Mouse (Mus musculus) neural tube, embryonic 15.5 days (tissue): ENCODE measurements around the gene Slc10a7. TPM values are rescaled to one million over a fixed set of nuclear protein-coding genes. Genes with fewer than 3 reads are reported as not detected.

ENCODE experiments used
- ATAC-seq: fragments of 200-750 bp; cut with Nextera tagmentation; 2 replicates; pipeline ENCODE4 v1.8.0; 2017; ENCODE audit warnings: mild to moderate bottlenecking, moderate TSS enrichment, moderate library complexity; ENCODE audit not compliant: low FRiP score
- H3K27ac ChIP-seq: fragments of 300-500 bp; sonication (generic); replicated peaks from 2 replicates; pipeline ENCODE4 v1.5.1; 2015; ENCODE audit warnings: mild to moderate bottlenecking, inconsistent platforms
- H3K27me3 ChIP-seq: fragments of 300-500 bp; sonication (generic); replicated peaks from 2 replicates; pipeline ENCODE4 v1.6.1; 2015; ENCODE audit warnings: inconsistent platforms
- H3K36me3 ChIP-seq: fragments of 300-500 bp; sonication (generic); 2 replicates; pipeline ENCODE4 v1.6.1; 2015; ENCODE audit warnings: inconsistent platforms
- H3K4me1 ChIP-seq: fragments of 300-500 bp; sonication (generic); 2 replicates; pipeline ENCODE4 v1.6.1; 2015; ENCODE audit warnings: inconsistent platforms
- H3K4me2 ChIP-seq: fragments of 300-500 bp; sonication (generic); 2 replicates; pipeline ENCODE4 v1.6.1; 2015; ENCODE audit warnings: inconsistent platforms, mild to moderate bottlenecking, moderate library complexity
- H3K4me3 ChIP-seq: fragments of 300-500 bp; sonication (generic); replicated peaks from 2 replicates; pipeline ENCODE4 v1.5.1; 2015; ENCODE audit warnings: mild to moderate bottlenecking, inconsistent platforms
- H3K9ac ChIP-seq: fragments of 300-500 bp; sonication (generic); replicated peaks from 2 replicates; pipeline ENCODE4 v1.6.1; 2015; ENCODE audit warnings: mild to moderate bottlenecking, inconsistent platforms
- H3K9me3 ChIP-seq: fragments of 300-500 bp; sonication (generic); replicated peaks from 2 replicates; pipeline ENCODE4 v1.6.1; 2016; ENCODE audit warnings: inconsistent platforms
- WGBS: fragments of 180-500 bp; shearing (Covaris S2); methylation state at CpG from one replicate; pipeline ENCODE4 v1.1.7; 2015; ENCODE audit warnings: mixed read lengths; 5-methylcytosine and 5-hydroxymethylcytosine counted together
- polyA plus RNA-seq: library from polyadenylated mRNA; unstranded; fragments of >200 nt; fragmentation: Nextera tagmentation; extraction: Ambion mirVana; gene quantifications from 2 replicates; pipeline ENCODE4 v1.2.1, GENCODE M21; 2015

Slc10a7 gene
- polyA plus RNA-seq, 1 experiment from 2014 or later: 10.2 TPM

- 75% methylated on average over 4 of the region's 4 CpGs for WGBS
- Histone ChIP-seq H3K4me3 (no peak overlapping the region), H3K4me2 (no peak overlapping the region), H3K36me3 (no peaks in the 10 kb centered on the region), H3K4me1 (no peaks in the 10 kb centered on the region), H3K27ac (no peak overlapping the region), H3K9ac (no peak overlapping the region), H3K27me3 (no peaks in the 10 kb centered on the region), H3K9me3 (no peaks in the 10 kb centered on the region)
- no peak for ATAC-seq
These were observed 239.6 kb downstream of the Slc10a7 start for GRCm38 (mm10) chr8:78748701-78749100.

DNA sequence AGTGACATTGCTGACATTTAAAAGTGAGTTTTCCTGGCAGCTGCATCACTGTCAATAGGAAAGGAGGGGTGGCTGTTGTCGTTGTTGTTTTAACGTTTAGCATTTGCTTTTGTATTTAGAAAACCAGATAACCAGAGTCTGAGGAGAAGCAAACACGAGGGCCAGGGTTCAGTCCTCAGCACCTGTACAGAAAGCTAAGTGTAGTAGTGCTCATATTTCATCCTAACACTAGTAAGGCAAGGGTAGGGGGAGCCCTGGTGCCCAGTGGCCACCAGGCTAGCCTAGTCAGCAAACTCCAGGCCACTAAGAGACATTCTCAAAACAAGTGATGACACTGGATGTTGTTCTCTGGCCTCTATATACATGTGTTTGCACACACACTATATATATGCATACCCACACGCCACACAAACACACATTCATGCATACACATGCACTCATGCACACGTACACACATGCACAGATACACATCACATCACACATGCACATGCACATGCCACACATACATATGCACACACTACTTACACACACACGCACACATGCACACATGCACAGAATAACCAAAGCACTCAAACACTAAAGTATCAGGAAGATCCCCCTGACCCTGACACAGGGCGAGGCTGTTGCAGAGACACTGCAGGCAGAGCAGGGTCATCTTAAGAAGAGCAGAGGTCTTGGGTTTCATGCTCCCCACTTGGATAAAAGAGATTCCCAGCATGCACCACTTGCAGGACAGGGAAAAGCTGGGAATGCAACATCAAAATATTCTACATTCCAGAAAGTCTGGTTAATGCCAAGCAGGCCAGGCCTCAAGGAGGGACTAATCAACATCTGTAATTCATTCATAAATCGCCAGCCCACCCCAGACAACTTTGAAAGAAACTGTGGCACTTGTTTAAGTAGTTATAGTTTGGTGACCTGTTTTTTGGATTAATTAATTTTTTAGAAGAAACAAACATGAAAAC, 241.0 kb downstream of the Slc10a7 start:
- no peaks in the 10 kb centered on the region for H3K27me3 ChIP-seq
- H3K4me1 ChIP-seq: no peaks in the 10 kb centered on the region
- H3K27ac ChIP-seq: no peak overlapping the region
- no peaks in the 10 kb centered on the region for H3K9me3 ChIP-seq
- no peak overlapping the region for H3K4me3 ChIP-seq
- H3K9ac ChIP-seq: no peak overlapping the region
- 88% methylated on average over 8 of the region's 8 CpGs for WGBS
- H3K36me3 ChIP-seq: no peaks in the 10 kb centered on the region
- H3K4me2 ChIP-seq: no peak overlapping the region
- ATAC-seq: no peak

DNA sequence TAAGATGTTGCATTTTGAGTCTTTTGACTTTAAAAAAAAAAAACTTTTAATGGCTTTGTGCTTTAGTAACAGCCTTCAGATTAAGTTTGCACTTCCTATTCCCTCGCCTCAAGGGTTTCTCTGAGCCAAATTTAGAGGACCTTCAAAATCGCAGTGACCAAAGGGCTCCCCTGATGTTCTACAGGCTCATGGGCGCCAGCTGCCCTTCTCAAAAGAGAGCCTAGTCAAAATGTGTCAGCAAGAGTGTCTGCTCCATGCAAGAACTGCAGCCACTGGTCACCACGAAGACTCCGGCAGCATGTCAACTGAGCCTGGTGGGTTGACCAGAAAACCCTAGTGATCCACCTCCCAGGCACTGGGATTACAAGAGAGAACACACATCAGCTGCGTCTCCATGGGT, 242.0 kb downstream of the Slc10a7 start:
- H3K9ac ChIP-seq: no peak overlapping the region
- H3K4me3 ChIP-seq: no peak overlapping the region
- no peak overlapping the region for H3K27ac ChIP-seq
- WGBS: 92% methylated on average over 6 of the region's 6 CpGs
- no peaks in the 10 kb centered on the region for H3K36me3 ChIP-seq
- ATAC-seq: no peak
- no peaks in the 10 kb centered on the region for H3K27me3 ChIP-seq
- H3K9me3 ChIP-seq: no peaks in the 10 kb centered on the region
- H3K4me2 ChIP-seq: no peak overlapping the region
- H3K4me1 ChIP-seq: no peaks in the 10 kb centered on the region

GRCm38 (mm10) chr8:78754986-78755385, 245.8 kb downstream of the Slc10a7 start:
- Histone ChIP-seq H3K4me2 (no peak overlapping the region), H3K36me3 (no peaks in the 10 kb centered on the region), H3K9ac (no peak overlapping the region), H3K4me3 (no peak overlapping the region), H3K9me3 (no peaks in the 10 kb centered on the region), H3K27me3 (no peaks in the 10 kb centered on the region), H3K4me1 (no peaks in the 10 kb centered on the region), H3K27ac (no peak overlapping the region)
- WGBS: 78% methylated on average over 4 of the region's 4 CpGs
- no peak for ATAC-seq

GRCm38 (mm10) chr8:78759139-78759538, 250.0 kb downstream of the Slc10a7 start:
- Histone ChIP-seq H3K27ac (no peak overlapping the region), H3K9ac (no peak overlapping the region), H3K4me3 (no peak overlapping the region), H3K4me1 (no peaks in the 10 kb centered on the region), H3K9me3 (no peaks in the 10 kb centered on the region), H3K36me3 (no peaks in the 10 kb centered on the region), H3K4me2 (no peak overlapping the region), H3K27me3 (no peaks in the 10 kb centered on the region)
- ATAC-seq: no peak

GRCm38 (mm10) chr8:78764976-78765375, 255.8 kb downstream of the Slc10a7 start:
- Histone ChIP-seq H3K27ac (no peak overlapping the region), H3K4me3 (no peak overlapping the region), H3K36me3 (no peaks in the 10 kb centered on the region), H3K9ac (no peak overlapping the region), H3K9me3 (no peaks in the 10 kb centered on the region), H3K27me3 (no peaks in the 10 kb centered on the region), H3K4me2 (no peak overlapping the region), H3K4me1 (no peaks in the 10 kb centered on the region)
- ATAC-seq: no peak

DNA sequence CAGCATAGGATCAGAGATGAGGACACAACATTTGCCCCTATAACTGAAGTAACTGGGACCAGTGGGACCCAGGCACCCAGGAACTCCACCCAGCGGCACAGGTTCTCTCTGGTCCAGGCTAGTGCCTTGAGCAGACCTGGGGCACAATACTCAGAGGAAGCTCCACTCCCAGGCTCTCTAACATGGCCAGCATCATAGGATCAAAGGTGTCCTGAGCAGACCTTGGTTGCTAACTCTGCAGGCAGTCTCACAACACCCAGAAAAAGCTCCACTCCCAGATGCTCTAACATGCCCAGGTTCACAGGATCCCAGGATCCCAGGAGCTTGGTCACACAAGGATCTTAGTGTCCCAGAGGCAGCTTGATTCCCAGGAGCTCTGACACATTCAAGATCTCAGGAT, 256.4 kb downstream of the Slc10a7 start:
- H3K9me3 ChIP-seq: no peaks in the 10 kb centered on the region
- H3K27ac ChIP-seq: no peak overlapping the region
- H3K27me3 ChIP-seq: no peaks in the 10 kb centered on the region
- 100% methylated on average over 1 of the region's 1 CpGs for WGBS
- H3K36me3 ChIP-seq: no peaks in the 10 kb centered on the region
- ATAC-seq: no peak
- no peaks in the 10 kb centered on the region for H3K4me1 ChIP-seq
- no peak overlapping the region for H3K9ac ChIP-seq
- H3K4me3 ChIP-seq: no peak overlapping the region
- no peak overlapping the region for H3K4me2 ChIP-seq

- H3K9ac ChIP-seq: no peak overlapping the region
- no peak for ATAC-seq
- no peaks in the 10 kb centered on the region for H3K4me1 ChIP-seq
- 96% methylated on average over 3 of the region's 3 CpGs for WGBS
- no peak overlapping the region for H3K4me3 ChIP-seq
- no peak overlapping the region for H3K4me2 ChIP-seq
- no peaks in the 10 kb centered on the region for H3K9me3 ChIP-seq
- H3K36me3 ChIP-seq: no peaks in the 10 kb centered on the region
- H3K27me3 ChIP-seq: no peaks in the 10 kb centered on the region
- H3K27ac ChIP-seq: no peak overlapping the region
These were observed 261.4 kb downstream of the Slc10a7 start for GRCm38 (mm10) chr8:78770584-78770983.

- Histone ChIP-seq H3K9ac (no peak overlapping the region), H3K36me3 (no peaks in the 10 kb centered on the region), H3K9me3 (no peaks in the 10 kb centered on the region), H3K27ac (no peak overlapping the region), H3K4me1 (no peaks in the 10 kb centered on the region), H3K27me3 (no peaks in the 10 kb centered on the region), H3K4me2 (no peak overlapping the region), H3K4me3 (no peak overlapping the region)
- WGBS: 84% methylated on average over 7 of the region's 7 CpGs
- ATAC-seq: no peak
These were observed 262.1 kb downstream of the Slc10a7 start for GRCm38 (mm10) chr8:78771256-78771655.

DNA sequence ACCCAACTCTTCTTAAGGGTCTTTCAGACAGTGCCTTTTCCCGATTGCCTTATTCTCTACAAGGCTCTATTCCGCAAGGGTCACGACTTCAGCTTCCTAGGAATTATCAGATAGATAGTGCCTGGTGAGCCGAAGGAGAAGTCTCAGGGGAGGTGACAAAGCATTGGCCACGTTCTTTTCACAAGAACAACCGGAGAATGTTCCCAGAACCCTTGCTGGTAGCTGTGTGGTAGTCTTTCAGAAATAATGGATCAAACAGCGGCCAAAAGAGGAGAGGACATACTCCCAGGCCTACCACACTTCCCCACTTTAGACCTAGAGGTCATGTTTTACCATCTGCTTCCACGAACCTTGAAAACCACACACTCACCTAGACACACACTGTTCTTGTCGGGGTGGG, 267.7 kb downstream of the Slc10a7 start:
- Histone ChIP-seq H3K9ac (no peak overlapping the region), H3K4me1 (no peaks in the 10 kb centered on the region), H3K4me3 (no peak overlapping the region), H3K36me3 (no peaks in the 10 kb centered on the region), H3K27ac (no peak overlapping the region), H3K4me2 (no peak overlapping the region), H3K27me3 (no peaks in the 10 kb centered on the region), H3K9me3 (no peaks in the 10 kb centered on the region)
- no peak for ATAC-seq
- 92% methylated on average over 9 of the region's 9 CpGs for WGBS
